26 mouse cellular contexts compared by ENCODE assay signal in the genomic region with DNA sequence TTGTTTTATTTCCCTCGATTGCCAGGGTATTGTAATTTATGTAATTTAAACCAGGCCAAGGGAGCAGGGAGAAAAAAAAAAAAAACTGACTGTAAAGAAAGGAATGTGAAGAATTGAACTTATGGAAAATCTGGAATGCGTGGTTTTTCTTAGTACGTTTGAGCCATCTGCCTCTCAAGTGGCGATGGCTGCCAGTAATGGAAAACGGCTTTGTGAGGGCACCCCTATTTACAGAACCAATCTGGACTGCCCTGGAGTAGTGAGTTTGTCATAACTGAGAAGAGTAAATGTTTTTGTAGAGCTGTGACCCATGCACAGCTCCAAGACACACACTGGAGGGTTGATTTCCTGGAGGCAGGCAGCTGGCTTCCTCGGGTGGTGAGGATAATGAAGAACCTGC. TPM values are rescaled to one million over a fixed set of nuclear protein-coding genes. Genes with fewer than 3 reads are reported as not detected.
A peak's percentile ranks its signal among the peaks of the same experiment; 100 is the strongest.
DNase-seq lines count a peak whose midpoint lies in the region; ATAC-seq and TF ChIP-seq lines count a peak whose summit lies in the region.
"Had no signal": no experiment of that assay in that cellular context is flagged by ENCODE, and none has a peak within 500 bp of the region (broad histone marks: within the 10 kb centered on the region; RNA-seq: fewer than 3 reads in every experiment).

No protein-coding gene starts in this region.

- no peaks in the 10 kb centered on the region for H3K4me1 ChIP-seq in forebrain, embryonic 15.5 days
- no peaks in the 10 kb centered on the region for H3K4me1 ChIP-seq in forebrain, embryonic 12.5 days
- H3K4me1 ChIP-seq in lung, embryonic 14.5 days (ENCODE audit: insufficient read depth), result no peaks in the 10 kb centered on the region
- no peaks in the 10 kb centered on the region for H3K4me1 ChIP-seq in lung, postnatal 0 days (ENCODE audit: insufficient read depth, low read depth, low read length)
- H3K4me1 ChIP-seq in embryonic facial prominence, embryonic 15.5 days, result peaks cover 19% of the 10 kb centered on the region
- H3K4me1 ChIP-seq: hindbrain, embryonic 13.5 days; lung, embryonic 15.5 days had no signal

- peaks cover 42% of the 10 kb centered on the region for H3K36me3 ChIP-seq in forebrain, embryonic 15.5 days
- peaks cover 59% of the 10 kb centered on the region for H3K36me3 ChIP-seq in forebrain, embryonic 12.5 days (replicated peaks)
- peaks cover 19% of the 10 kb centered on the region for H3K36me3 ChIP-seq in lung, embryonic 14.5 days (ENCODE audit: insufficient read depth)
- H3K36me3 ChIP-seq in lung, postnatal 0 days (ENCODE audit: insufficient read depth, low read length), result no peaks in the 10 kb centered on the region
- peaks cover 53% of the 10 kb centered on the region for H3K36me3 ChIP-seq in embryonic facial prominence, embryonic 15.5 days
- H3K36me3 ChIP-seq: G1E had no signal

- H3K27me3 ChIP-seq in forebrain, embryonic 15.5 days, result no peaks in the 10 kb centered on the region
- H3K27me3 ChIP-seq in forebrain, embryonic 12.5 days, result 0 out of 2 replicates have a peak, but pooled peaks cover 4% of the 10 kb centered on the region
- H3K27me3 ChIP-seq in lung, embryonic 14.5 days (ENCODE audit: insufficient read depth, low read length), result no peaks in the 10 kb centered on the region
- no peaks in the 10 kb centered on the region for H3K27me3 ChIP-seq in lung, postnatal 0 days (replicated peaks; ENCODE audit: insufficient read depth, low read length)
- H3K27me3 ChIP-seq in embryonic facial prominence, embryonic 15.5 days, result no peaks in the 10 kb centered on the region
- H3K27me3 ChIP-seq: CH12.LX; heart, embryonic 12.5 days; hindbrain, embryonic 13.5 days; lung, embryonic 15.5 days had no signal

- ATAC-seq in forebrain, embryonic 15.5 days (replicated peaks), result no peak
- ATAC-seq in forebrain, embryonic 12.5 days (ENCODE audit: low FRiP score), result no peak
- no peak for ATAC-seq in lung, embryonic 14.5 days (ENCODE audit: insufficient read depth)
- no peak for ATAC-seq in lung, postnatal 0 days
- ATAC-seq in embryonic facial prominence, embryonic 15.5 days (ENCODE audit: insufficient number of reproducible peaks, low FRiP score, low TSS enrichment, low read depth), result peak; percentile 51; the same call in 1 of the 2 replicates

- no peak overlapping the region for H3K4me3 ChIP-seq in forebrain, embryonic 15.5 days
- no peak overlapping the region for H3K4me3 ChIP-seq in forebrain, embryonic 12.5 days (replicated peaks)
- H3K4me3 ChIP-seq in lung, embryonic 14.5 days (ENCODE audit: low read depth, low read length), result no peak overlapping the region
- H3K4me3 ChIP-seq in lung, postnatal 0 days (ENCODE audit: low read depth, low read length), result no peak overlapping the region
- H3K4me3 ChIP-seq in embryonic facial prominence, embryonic 15.5 days (replicated peaks), result no peak overlapping the region
- H3K4me3 ChIP-seq: heart, embryonic 12.5 days; hindbrain, embryonic 13.5 days; lung, embryonic 15.5 days had no signal

- H3K9ac ChIP-seq in forebrain, embryonic 15.5 days (replicated peaks), result no peak overlapping the region
- H3K9ac ChIP-seq in forebrain, embryonic 12.5 days, result no peak overlapping the region
- H3K9ac ChIP-seq in lung, embryonic 14.5 days, result no peak overlapping the region
- H3K9ac ChIP-seq in lung, postnatal 0 days (replicated peaks; ENCODE audit: low read depth), result no peak overlapping the region
- no peak overlapping the region for H3K9ac ChIP-seq in embryonic facial prominence, embryonic 15.5 days
- H3K9ac ChIP-seq: heart, embryonic 12.5 days; hindbrain, embryonic 13.5 days; liver, embryonic 14.5 days; lung, embryonic 15.5 days had no signal

- 51% methylated on average over 6 of the region's 6 CpGs for WGBS in forebrain, embryonic 15.5 days
- WGBS in forebrain, embryonic 12.5 days, result 74% methylated on average over 6 of the region's 6 CpGs
- WGBS in lung, embryonic 14.5 days, result 22% methylated on average over 6 of the region's 6 CpGs
- 29% methylated on average over 6 of the region's 6 CpGs for WGBS in lung, postnatal 0 days
- 16% methylated on average over 6 of the region's 6 CpGs for WGBS in embryonic facial prominence, embryonic 15.5 days

- peak overlapping the region; percentile 20; the same call in 1 of the 2 replicates for H3K27ac ChIP-seq in forebrain, embryonic 15.5 days (replicated peaks)
- H3K27ac ChIP-seq in forebrain, embryonic 12.5 days, result no peak overlapping the region
- no peak overlapping the region for H3K27ac ChIP-seq in lung, embryonic 14.5 days (ENCODE audit: low read depth)
- H3K27ac ChIP-seq in lung, postnatal 0 days (ENCODE audit: low read length), result no peak overlapping the region
- H3K27ac ChIP-seq in embryonic facial prominence, embryonic 15.5 days (replicated peaks), result peak overlapping the region; percentile 79
- H3K27ac ChIP-seq: hindbrain, embryonic 13.5 days; liver, embryonic 14.5 days; lung, embryonic 15.5 days had no signal

- H3K9me3 ChIP-seq in forebrain, embryonic 15.5 days, result no peaks in the 10 kb centered on the region
- no peaks in the 10 kb centered on the region for H3K9me3 ChIP-seq in forebrain, embryonic 12.5 days
- H3K9me3 ChIP-seq in lung, embryonic 14.5 days (ENCODE audit: low read depth, low read length), result no peaks in the 10 kb centered on the region
- H3K9me3 ChIP-seq in lung, postnatal 0 days (ENCODE audit: low read length), result no peaks in the 10 kb centered on the region
- no peaks in the 10 kb centered on the region for H3K9me3 ChIP-seq in embryonic facial prominence, embryonic 15.5 days (replicated peaks)
- H3K9me3 ChIP-seq: G1E; heart, embryonic 12.5 days; hindbrain, embryonic 13.5 days; lung, embryonic 15.5 days had no signal

- no peak for TF ChIP-seq CTCF in lung, embryonic 14.5 days (IDR thresholded peaks at IDR 0.05; ENCODE audit: low read depth)
- no peak for TF ChIP-seq CTCF in lung, postnatal 0 days (IDR thresholded peaks at IDR 0.05)

- H3K4me2 ChIP-seq in forebrain, embryonic 15.5 days (replicated peaks), result no peak overlapping the region
- H3K4me2 ChIP-seq in forebrain, embryonic 12.5 days, result no peak overlapping the region
- H3K4me2 ChIP-seq in lung, embryonic 14.5 days, result no peak overlapping the region
- H3K4me2 ChIP-seq in lung, postnatal 0 days (replicated peaks; ENCODE audit: low read depth, low read length), result no peak overlapping the region
- H3K4me2 ChIP-seq in embryonic facial prominence, embryonic 15.5 days (replicated peaks), result no peak overlapping the region
- H3K4me2 ChIP-seq: heart, embryonic 12.5 days; hindbrain, embryonic 13.5 days; lung, embryonic 15.5 days had no signal

- DNase-seq in lung, embryonic 14.5 days, result peak; percentile 32
- DNase-seq in lung, postnatal 0 days (ENCODE audit: low spot score), result no peak
- no peak for DNase-seq in ovary, postnatal 10 days (ENCODE audit: low spot score)
- no peak for DNase-seq in adrenal gland, adult 18-20 months (ENCODE audit: low spot score in 2 of 2)
- DNase-seq: adrenal gland, postnatal 14 days; B cell, adult 2 months; cerebellum, adult 8-10 months; cerebellum, postnatal 36 days; gastrocnemius, postnatal 10 days; heart, adult 18-20 months; heart, postnatal 10 days; kidney, adult 8-10 months; kidney, postnatal 10 days; lung, postnatal 4 days; midbrain, embryonic 14.5 days; right cerebral cortex, postnatal 14 days; thymus, postnatal 14 days had no signal

- TF ChIP-seq EP300 in lung, postnatal 0 days (IDR thresholded peaks at IDR 0.05), result no peak

RNA-seq across cellular contexts. Expression of gene Cdon, which starts 32.4 kb away (rescaled TPM):
- polyA plus RNA-seq in forebrain, embryonic 15.5 days (2015; fragmentation: Nextera tagmentation; extraction: Ambion mirVana), result 15.0 and 18.2 TPM in 2 replicates
- 23.4 and 23.7 TPM in 2 replicates for polyA plus RNA-seq in forebrain, embryonic 12.5 days (2016; fragmentation: Nextera tagmentation; extraction: Ambion mirVana)
- 5.2 and 5.4 TPM in 2 replicates for polyA plus RNA-seq in lung, embryonic 14.5 days (2014; fragmentation: Nextera tagmentation; extraction: Ambion mirVana)
- polyA plus RNA-seq in lung, postnatal 0 days (2015; fragmentation: Nextera tagmentation; extraction: Ambion mirVana), result 1.2 and 1.3 TPM in 2 replicates
- 15.3 and 16.3 TPM in 2 replicates for polyA plus RNA-seq in embryonic facial prominence, embryonic 15.5 days (2015; fragmentation: Nextera tagmentation; extraction: Ambion mirVana)
- 10 to 100 TPM in 1 of 2 experiments, 1 to 10 TPM in 1; 7.7 to 12.2 TPM for total RNA-seq in adrenal gland, adult 18-20 months (2021)

Comparison
In these comparisons a context has a peak if more than half of its experiments do, and no peak if none do; other contexts are left out.
1. H3K27ac ChIP-seq: peak in forebrain, embryonic 15.5 days (single experiment) and embryonic facial prominence, embryonic 15.5 days (single experiment); none in forebrain, embryonic 12.5 days (single experiment), lung, embryonic 14.5 days (single experiment) and lung, postnatal 0 days (single experiment).